Mouse (Mus musculus): ENCODE data around the gene Gm3233. TPM values are rescaled to one million over a fixed set of nuclear protein-coding genes. Genes with fewer than 3 reads are reported as not detected.
"Not testable (repeated sequence)": the region's sequence is repeated elsewhere in the genome, so short reads cannot be mapped to it uniquely, and the experiment has no call there.

Gene Gm3233
- not detected for total RNA-seq (2021)

- not testable (repeated sequence) for DNase-seq
Observed at GRCm38 (mm10) chr10:77759582-77759981, at the start of gene Gm3233. TSS of gene Gm3233 (minus strand) at chr10:77759682.

GRCm38 (mm10) chr10:77804095-77804494 is 44.6 kb upstream of the Gm3233 start:
- DNase-seq: no peak

GRCm38 (mm10) chr10:77798921-77799508 is 39.5 kb upstream of the Gm3233 start, which contains the start of gene Gm19668:
TSS of gene Gm19668 (minus strand) at chr10:77799133.
- no peak for DNase-seq

- peak; percentile 42 for DNase-seq
Observed at GRCm38 (mm10) chr10:77798164-77798920, 38.9 kb upstream of the Gm3233 start.

- DNase-seq: peak; percentile 44
Observed at GRCm38 (mm10) chr10:77797677-77798076, 38.2 kb upstream of the Gm3233 start.

GRCm38 (mm10) chr10:77794976-77795375 is 35.5 kb upstream of the Gm3233 start, which contains the start of gene Gm9639:
TSS of gene Gm9639 (minus strand) at chr10:77795076.
- no peak for DNase-seq

- no peak for DNase-seq
Observed at GRCm38 (mm10) chr10:77788621-77789020, 29.1 kb upstream of the Gm3233 start.

- DNase-seq: peak; percentile 28
Observed at GRCm38 (mm10) chr10:77787876-77788275, 28.4 kb upstream of the Gm3233 start, which contains the start of gene Gm7137. TSS of gene Gm7137 (minus strand) at chr10:77788200.

- DNase-seq: not testable (repeated sequence)
Observed at GRCm38 (mm10) chr10:77783396-77783795, 23.9 kb upstream of the Gm3233 start.

- not testable (repeated sequence) for DNase-seq
Observed at GRCm38 (mm10) chr10:77782442-77782841, 23.0 kb upstream of the Gm3233 start, which contains the start of gene Gm3250. TSS of gene Gm3250 (minus strand) at chr10:77782542.

GRCm38 (mm10) chr10:77776844-77777243 is 17.4 kb upstream of the Gm3233 start, which contains the start of gene Gm7138:
TSS of gene Gm7138 (minus strand) at chr10:77776944.
- DNase-seq: not testable (repeated sequence)

GRCm38 (mm10) chr10:77772142-77772541 is 12.7 kb upstream of the Gm3233 start:
- DNase-seq: not testable (repeated sequence)

GRCm38 (mm10) chr10:77771225-77771624 is 11.7 kb upstream of the Gm3233 start, which contains the start of gene Gm3238:
TSS of gene Gm3238 (minus strand) at chr10:77771325.
- DNase-seq: not testable (repeated sequence)

GRCm38 (mm10) chr10:77769727-77770126 is 10.2 kb upstream of the Gm3233 start:
- no peak for DNase-seq

GRCm38 (mm10) chr10:77753448-77753847 is 6.0 kb downstream of the Gm3233 start:
- DNase-seq: no peak

GRCm38 (mm10) chr10:77752312-77752711 is 7.2 kb downstream of the Gm3233 start:
- DNase-seq: not testable (repeated sequence)

GRCm38 (mm10) chr10:77751254-77751653 is 8.2 kb downstream of the Gm3233 start, which contains the start of gene Gm9736:
TSS of gene Gm9736 (minus strand) at chr10:77751354.
- not testable (repeated sequence) for DNase-seq

- DNase-seq: not testable (repeated sequence)
Observed at GRCm38 (mm10) chr10:77750686-77751085, 8.8 kb downstream of the Gm3233 start.

- DNase-seq: not testable (repeated sequence)
Observed at GRCm38 (mm10) chr10:77741924-77742688, 17.4 kb downstream of the Gm3233 start, which contains the start of gene Gm18596. TSS of gene Gm18596 (minus strand) at chr10:77742638.

- DNase-seq: no peak
Observed at GRCm38 (mm10) chr10:77738929-77739328, 20.6 kb downstream of the Gm3233 start.

- DNase-seq: no peak
Observed at GRCm38 (mm10) chr10:77735928-77736327, 23.6 kb downstream of the Gm3233 start.

GRCm38 (mm10) chr10:77729241-77729640 is 30.2 kb downstream of the Gm3233 start:
- DNase-seq: no peak

All from heart, postnatal 4 days (tissue).